Mouse (Mus musculus): ENCODE measurements around the gene Sidt2.

GRCm38 (mm10) chr9:45985229-45985567, 30.1 kb upstream of the Sidt2 start:
- TF ChIP-seq CTCF (IDR thresholded peaks at IDR 0.05; ENCODE audit: low read depth, low read length) (no peak), POLR2A (IDR thresholded peaks at IDR 0.05; ENCODE audit: borderline replicate concordance, low read depth, low read length) (no peak)

Measured in bone marrow macrophage, adult 2 months (primary cell).